Mouse (Mus musculus): Measurements from ENCODE around the gene Igsf3. TPM values are rescaled to one million over a fixed set of nuclear protein-coding genes. Genes with fewer than 3 reads are reported as not detected.
A peak's percentile ranks its signal among the peaks of the same experiment; 100 is the strongest.

The Igsf3 gene
- polyA plus RNA-seq, 1 experiment from 2014 or later: 31.3 TPM

- Histone ChIP-seq H3K27me3 (ENCODE audit: control insufficient read depth, insufficient read depth, low read length) (0 out of 2 replicates have a peak, but pooled peaks cover 3% of the 10 kb centered on the region), H3K4me3 (ENCODE audit: low read depth, low read length) (no peak overlapping the region), H3K9ac (ENCODE audit: low read depth, low read length) (no peak overlapping the region), H3K27ac (ENCODE audit: low read depth, low read length) (no peak overlapping the region), H3K4me1 (ENCODE audit: control insufficient read depth, insufficient read depth, low read length) (no peaks in the 10 kb centered on the region), H3K4me2 (no peak overlapping the region), H3K36me3 (ENCODE audit: control insufficient read depth, insufficient read depth, low read length) (no peaks in the 10 kb centered on the region), H3K9me3 (replicated peaks; ENCODE audit: control insufficient read depth, low read length) (no peaks in the 10 kb centered on the region)
- 38% methylated on average over 4 of the region's 4 CpGs for WGBS (ENCODE audit: insufficient replicate concordance)
- no peak for ATAC-seq (replicated peaks; ENCODE audit: insufficient number of reproducible peaks, low FRiP score, low TSS enrichment)
Measured at GRCm38 (mm10) chr3:101486054-101486765, 109.3 kb downstream of the Igsf3 start.

- no peak for ATAC-seq (replicated peaks; ENCODE audit: insufficient number of reproducible peaks, low FRiP score, low TSS enrichment)
- no peak overlapping the region for H3K27ac ChIP-seq (ENCODE audit: low read depth, low read length)
- H3K4me3 ChIP-seq (ENCODE audit: low read depth, low read length): no peak overlapping the region
- 0 out of 2 replicates have a peak, but pooled peaks cover 3% of the 10 kb centered on the region for H3K27me3 ChIP-seq (ENCODE audit: control insufficient read depth, insufficient read depth, low read length)
- H3K9me3 ChIP-seq (replicated peaks; ENCODE audit: control insufficient read depth, low read length): no peaks in the 10 kb centered on the region
- 80% methylated on average over 5 of the region's 5 CpGs for WGBS (ENCODE audit: insufficient replicate concordance)
- no peak overlapping the region for H3K4me2 ChIP-seq
- H3K36me3 ChIP-seq (ENCODE audit: control insufficient read depth, insufficient read depth, low read length): no peaks in the 10 kb centered on the region
- H3K4me1 ChIP-seq (ENCODE audit: control insufficient read depth, insufficient read depth, low read length): no peaks in the 10 kb centered on the region
- no peak overlapping the region for H3K9ac ChIP-seq (ENCODE audit: low read depth, low read length)
Measured at GRCm38 (mm10) chr3:101487436-101487835, 110.6 kb downstream of the Igsf3 start.

GRCm38 (mm10) chr3:101488204-101488603, 111.3 kb downstream of the Igsf3 start:
- Histone ChIP-seq H3K36me3 (ENCODE audit: control insufficient read depth, insufficient read depth, low read length) (no peaks in the 10 kb centered on the region), H3K4me2 (no peak overlapping the region), H3K9me3 (replicated peaks; ENCODE audit: control insufficient read depth, low read length) (no peaks in the 10 kb centered on the region), H3K4me1 (ENCODE audit: control insufficient read depth, insufficient read depth, low read length) (no peaks in the 10 kb centered on the region), H3K27ac (ENCODE audit: low read depth, low read length) (no peak overlapping the region), H3K9ac (ENCODE audit: low read depth, low read length) (no peak overlapping the region), H3K27me3 (ENCODE audit: control insufficient read depth, insufficient read depth, low read length) (0 out of 2 replicates have a peak, but pooled peaks cover 3% of the 10 kb centered on the region), H3K4me3 (ENCODE audit: low read depth, low read length) (no peak overlapping the region)
- ATAC-seq (replicated peaks; ENCODE audit: insufficient number of reproducible peaks, low FRiP score, low TSS enrichment): no peak
- WGBS (ENCODE audit: insufficient replicate concordance): 67% methylated on average over 7 of the region's 7 CpGs

- no peaks in the 10 kb centered on the region for H3K4me1 ChIP-seq (ENCODE audit: control insufficient read depth, insufficient read depth, low read length)
- no peak overlapping the region for H3K4me2 ChIP-seq
- no peaks in the 10 kb centered on the region for H3K9me3 ChIP-seq (replicated peaks; ENCODE audit: control insufficient read depth, low read length)
- no peak overlapping the region for H3K9ac ChIP-seq (ENCODE audit: low read depth, low read length)
- 86% methylated on average over 9 of the region's 9 CpGs for WGBS (ENCODE audit: insufficient replicate concordance)
- H3K36me3 ChIP-seq (ENCODE audit: control insufficient read depth, insufficient read depth, low read length): no peaks in the 10 kb centered on the region
- 0 out of 2 replicates have a peak, but pooled peaks cover 3% of the 10 kb centered on the region for H3K27me3 ChIP-seq (ENCODE audit: control insufficient read depth, insufficient read depth, low read length)
- no peak overlapping the region for H3K27ac ChIP-seq (ENCODE audit: low read depth, low read length)
- no peak overlapping the region for H3K4me3 ChIP-seq (ENCODE audit: low read depth, low read length)
- no peak for ATAC-seq (replicated peaks; ENCODE audit: insufficient number of reproducible peaks, low FRiP score, low TSS enrichment)
Measured at GRCm38 (mm10) chr3:101490515-101490914, 113.6 kb downstream of the Igsf3 start.

GRCm38 (mm10) chr3:101492908-101493307, 116.0 kb downstream of the Igsf3 start:
- Histone ChIP-seq H3K4me3 (ENCODE audit: low read depth, low read length) (no peak overlapping the region), H3K9me3 (replicated peaks; ENCODE audit: control insufficient read depth, low read length) (no peaks in the 10 kb centered on the region), H3K36me3 (ENCODE audit: control insufficient read depth, insufficient read depth, low read length) (no peaks in the 10 kb centered on the region), H3K27me3 (ENCODE audit: control insufficient read depth, insufficient read depth, low read length) (peaks cover 3% of the 10 kb centered on the region; the same call in 1 of the 2 replicates), H3K4me1 (ENCODE audit: control insufficient read depth, insufficient read depth, low read length) (no peaks in the 10 kb centered on the region), H3K27ac (ENCODE audit: low read depth, low read length) (no peak overlapping the region), H3K4me2 (no peak overlapping the region), H3K9ac (ENCODE audit: low read depth, low read length) (no peak overlapping the region)
- ATAC-seq (replicated peaks; ENCODE audit: insufficient number of reproducible peaks, low FRiP score, low TSS enrichment): no peak
- 70% methylated on average over 6 of the region's 6 CpGs for WGBS (ENCODE audit: insufficient replicate concordance)

GRCm38 (mm10) chr3:101493937-101494459, 117.1 kb downstream of the Igsf3 start:
- H3K4me2 ChIP-seq: peak overlapping the region; percentile 37; the same call in 1 of the 2 replicates
- no peaks in the 10 kb centered on the region for H3K4me1 ChIP-seq (ENCODE audit: control insufficient read depth, insufficient read depth, low read length)
- 40% methylated on average over 10 of the region's 10 CpGs for WGBS (ENCODE audit: insufficient replicate concordance)
- no peaks in the 10 kb centered on the region for H3K9me3 ChIP-seq (replicated peaks; ENCODE audit: control insufficient read depth, low read length)
- peaks cover 3% of the 10 kb centered on the region; the same call in 1 of the 2 replicates for H3K27me3 ChIP-seq (ENCODE audit: control insufficient read depth, insufficient read depth, low read length)
- H3K36me3 ChIP-seq (ENCODE audit: control insufficient read depth, insufficient read depth, low read length): no peaks in the 10 kb centered on the region
- no peak for ATAC-seq (replicated peaks; ENCODE audit: insufficient number of reproducible peaks, low FRiP score, low TSS enrichment)
- H3K4me3 ChIP-seq (ENCODE audit: low read depth, low read length): no peak overlapping the region
- no peak overlapping the region for H3K9ac ChIP-seq (ENCODE audit: low read depth, low read length)
- H3K27ac ChIP-seq (ENCODE audit: low read depth, low read length): no peak overlapping the region

- no peaks in the 10 kb centered on the region for H3K36me3 ChIP-seq (ENCODE audit: control insufficient read depth, insufficient read depth, low read length)
- no peak for ATAC-seq (replicated peaks; ENCODE audit: insufficient number of reproducible peaks, low FRiP score, low TSS enrichment)
Measured at GRCm38 (mm10) chr3:101497432-101498030, 120.6 kb downstream of the Igsf3 start.

GRCm38 (mm10) chr3:101499906-101500305, 123.0 kb downstream of the Igsf3 start:
- H3K27me3 ChIP-seq (ENCODE audit: control insufficient read depth, insufficient read depth, low read length): no peaks in the 10 kb centered on the region; the same call in 1 of the 2 replicates
- H3K4me2 ChIP-seq: no peak overlapping the region
- H3K4me1 ChIP-seq (ENCODE audit: control insufficient read depth, insufficient read depth, low read length): peaks cover 27% of the 10 kb centered on the region
- H3K4me3 ChIP-seq (ENCODE audit: low read depth, low read length): no peak overlapping the region
- H3K36me3 ChIP-seq (ENCODE audit: control insufficient read depth, insufficient read depth, low read length): no peaks in the 10 kb centered on the region
- H3K9ac ChIP-seq (ENCODE audit: low read depth, low read length): no peak overlapping the region
- WGBS (ENCODE audit: insufficient replicate concordance): 65% methylated on average over 6 of the region's 6 CpGs
- H3K9me3 ChIP-seq (replicated peaks; ENCODE audit: control insufficient read depth, low read length): no peaks in the 10 kb centered on the region
- ATAC-seq (replicated peaks; ENCODE audit: insufficient number of reproducible peaks, low FRiP score, low TSS enrichment): no peak
- peak overlapping the region; percentile 38; the same call in 1 of the 2 replicates for H3K27ac ChIP-seq (ENCODE audit: low read depth, low read length)

More at GRCm38 (mm10) chr3:101497432-101498030, 120.6 kb downstream of the Igsf3 start:
- Histone ChIP-seq H3K4me1 (ENCODE audit: control insufficient read depth, insufficient read depth, low read length) (peaks cover 27% of the 10 kb centered on the region), H3K27me3 (ENCODE audit: control insufficient read depth, insufficient read depth, low read length) (no peaks in the 10 kb centered on the region; the same call in 1 of the 2 replicates), H3K4me3 (ENCODE audit: low read depth, low read length) (no peak overlapping the region), H3K9me3 (replicated peaks; ENCODE audit: control insufficient read depth, low read length) (no peaks in the 10 kb centered on the region), H3K27ac (ENCODE audit: low read depth, low read length) (no peak overlapping the region), H3K9ac (ENCODE audit: low read depth, low read length) (no peak overlapping the region), H3K4me2 (no peak overlapping the region)
- WGBS (ENCODE audit: insufficient replicate concordance): 83% methylated on average over 10 of the region's 10 CpGs

Measured in heart, embryonic 11.5 days (tissue).